Mouse (Mus musculus) adipocyte (in vitro differentiated cells): ENCODE data around the gene Eif3g.

Source experiments
- DNase-seq: peaks from one replicate; pipeline ENCODE4 v3.0.0-alpha.2; 2016; ENCODE audit warnings: low spot score

Gene Eif3g

GRCm38 (mm10) chr9:20898511-20899073 is at the start of gene Eif3g:
Gene Eif3g (minus strand): TSS chr9:20898623.
- peak; percentile 83 for DNase-seq

GRCm38 (mm10) chr9:20946066-20946880 is 47.9 kb upstream of the Eif3g start:
- DNase-seq, result peak; percentile 23

DNA sequence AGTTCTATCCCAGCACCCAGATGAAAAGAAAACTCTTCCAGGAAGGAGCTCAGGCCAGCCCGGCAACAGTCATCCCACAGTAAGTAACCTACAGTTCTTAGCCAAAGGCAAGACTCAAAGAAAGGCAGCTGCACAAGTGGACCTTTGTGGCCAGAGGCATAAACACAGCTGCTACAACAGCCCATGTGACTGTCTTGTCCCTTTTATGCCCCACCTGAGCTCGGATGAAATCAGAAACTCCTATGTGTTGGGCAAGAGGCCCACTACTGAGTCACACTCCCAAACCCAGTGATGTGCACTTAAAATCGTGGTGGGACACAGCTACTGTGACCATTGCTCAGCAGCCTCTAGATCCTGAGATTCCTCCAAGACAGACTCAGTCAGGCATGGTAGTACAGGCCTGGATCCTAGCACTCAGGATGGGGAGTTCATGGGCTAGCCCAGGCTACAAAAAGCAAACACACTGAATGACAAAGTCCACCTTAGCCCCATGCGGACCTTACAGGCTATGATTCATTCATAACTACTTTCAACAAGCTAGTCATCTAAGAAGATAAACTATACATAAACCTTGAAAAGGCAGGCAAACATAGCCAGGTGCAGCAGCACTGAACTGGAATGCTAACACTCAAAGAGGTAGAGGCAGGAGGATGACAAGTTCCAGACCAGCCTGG is 46.4 kb upstream of the Eif3g start:
- no peak for DNase-seq

- no peak for DNase-seq
Measured at GRCm38 (mm10) chr9:20943911-20944310, 45.5 kb upstream of the Eif3g start.

GRCm38 (mm10) chr9:20943396-20943795 is 45.0 kb upstream of the Eif3g start:
- peak; percentile 9 for DNase-seq

DNA sequence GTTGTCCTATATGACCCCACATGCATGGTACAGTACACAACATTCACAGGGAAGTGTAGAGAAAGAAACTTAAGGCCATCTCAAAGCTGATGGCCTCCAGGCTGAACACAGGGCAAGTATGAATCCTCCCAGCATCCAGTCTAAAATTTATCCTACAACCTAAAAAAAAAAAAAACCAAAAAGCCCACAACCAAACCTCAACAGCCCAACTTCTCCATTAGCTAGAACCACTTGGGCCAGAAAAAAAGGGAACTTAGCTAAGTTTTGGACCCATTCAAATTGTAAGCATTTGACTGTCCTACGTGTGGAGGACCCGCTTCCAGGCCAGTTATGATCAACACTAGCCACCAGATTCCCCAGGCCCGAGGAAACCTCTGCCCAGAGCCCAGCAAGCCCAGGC is 24.8 kb upstream of the Eif3g start:
- no peak for DNase-seq

DNA sequence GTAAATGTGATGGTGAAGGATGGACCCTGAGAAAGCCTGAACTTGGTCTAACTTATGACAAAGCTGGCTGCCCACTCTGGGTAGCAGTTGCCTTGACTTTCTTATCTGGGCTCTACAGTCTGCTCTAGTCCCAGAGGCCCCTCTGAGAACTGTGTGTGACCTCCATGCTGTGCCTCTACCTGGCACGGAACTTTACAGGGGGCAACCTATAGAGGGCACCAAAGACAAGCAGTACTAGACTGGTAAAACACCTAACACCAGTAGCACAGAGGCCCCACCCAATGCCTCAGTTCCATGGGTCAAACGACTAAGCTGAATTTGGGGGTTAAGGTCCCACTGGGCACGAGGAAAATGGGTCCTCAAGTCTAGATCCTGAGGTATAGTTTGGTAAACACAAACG is 17.7 kb upstream of the Eif3g start:
- no peak for DNase-seq

DNA sequence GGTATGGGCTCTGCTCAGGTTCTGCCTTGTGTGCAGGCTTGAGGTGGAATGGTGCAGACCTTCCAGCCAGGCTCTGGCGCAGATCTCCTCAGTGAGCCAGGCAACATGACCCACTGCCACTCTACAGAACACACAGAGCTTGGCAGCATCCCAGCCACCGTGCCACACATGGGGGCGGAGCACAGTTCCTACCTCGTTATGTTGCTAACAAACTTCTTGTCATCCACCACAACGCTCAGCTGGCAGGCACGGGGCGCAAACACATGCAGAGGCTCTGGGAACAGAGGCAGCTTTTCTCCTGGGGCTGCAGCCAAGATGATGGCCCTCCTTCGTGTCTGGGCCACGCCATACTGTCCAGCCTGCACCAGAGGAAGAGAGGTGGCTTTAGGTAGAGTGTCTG is 11.5 kb upstream of the Eif3g start:
- DNase-seq, result no peak

DNA sequence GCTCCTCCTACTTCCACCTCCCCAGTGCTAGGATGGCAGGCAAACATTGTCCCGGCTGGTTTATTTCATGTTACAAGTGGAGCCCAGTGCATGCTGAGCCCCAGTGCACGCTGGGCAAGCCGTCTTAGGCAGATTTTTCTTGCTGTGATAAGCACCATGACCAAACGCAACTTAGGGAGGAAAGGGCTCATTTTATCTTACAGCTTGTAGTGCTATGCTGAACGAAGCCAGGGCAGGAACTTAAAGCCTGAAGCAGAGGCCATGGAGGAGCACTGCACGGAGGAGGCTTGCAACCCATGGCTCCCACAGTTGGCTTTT is 3.7 kb upstream of the Eif3g start:
- no peak for DNase-seq

- DNase-seq, result peak; percentile 69
Measured at GRCm38 (mm10) chr9:20901466-20902173, 3.2 kb upstream of the Eif3g start.

DNA sequence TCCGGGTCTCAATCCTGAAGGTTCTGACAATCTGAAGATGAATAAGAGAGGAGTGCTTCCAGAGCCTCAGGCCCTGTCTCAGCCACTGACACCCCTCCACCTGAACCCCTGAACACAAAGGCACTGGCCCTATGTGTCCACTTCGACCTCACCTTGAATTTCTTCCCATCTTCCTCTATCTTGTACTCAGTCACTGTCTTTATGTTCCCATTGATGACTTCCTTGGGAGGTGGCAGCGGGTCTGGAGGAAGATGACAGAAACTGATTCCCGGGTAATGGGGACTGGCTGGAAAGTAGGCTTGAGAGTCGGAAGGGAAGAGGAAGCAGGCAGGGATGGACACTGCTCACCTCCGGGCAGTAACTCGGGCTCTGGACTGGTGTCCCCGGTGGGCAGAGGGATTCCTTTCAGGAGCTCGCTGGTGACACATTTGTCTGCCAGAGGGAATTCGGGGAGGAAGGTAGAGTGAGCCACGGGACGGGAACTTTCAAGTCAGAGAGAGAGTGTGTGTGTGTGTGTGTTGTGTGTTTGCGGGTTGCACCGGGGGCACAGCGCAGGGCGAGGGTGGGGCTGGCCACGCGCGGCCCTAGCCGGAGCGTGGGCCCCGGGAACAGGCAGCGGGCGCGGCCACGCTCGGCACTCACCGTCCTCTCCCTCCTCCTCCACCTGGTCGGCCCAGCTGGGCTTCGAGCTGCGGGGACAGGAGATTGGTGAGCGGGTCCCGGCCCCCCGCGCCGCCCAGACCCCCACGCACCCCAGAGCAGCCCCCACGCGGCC is 500 bp downstream of the Eif3g start:
- DNase-seq, result no peak

DNA sequence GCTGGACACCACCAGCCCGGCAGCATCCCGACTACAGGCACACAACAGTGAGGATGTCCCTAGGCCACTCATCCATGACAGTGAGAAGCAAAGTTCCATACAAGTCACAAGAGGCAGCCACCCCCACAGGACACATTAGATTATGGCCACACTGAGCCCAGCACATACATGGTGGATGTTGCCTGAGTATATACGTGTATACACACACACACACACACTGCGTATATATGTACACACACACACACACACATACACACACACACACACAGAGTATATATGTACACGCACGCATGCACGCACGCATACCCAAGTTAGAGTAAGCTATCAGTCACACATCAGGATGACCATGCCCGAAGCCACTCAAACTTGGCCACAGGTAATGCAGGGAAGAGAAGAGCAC is 3.0 kb downstream of the Eif3g start:
- DNase-seq, result no peak

DNA sequence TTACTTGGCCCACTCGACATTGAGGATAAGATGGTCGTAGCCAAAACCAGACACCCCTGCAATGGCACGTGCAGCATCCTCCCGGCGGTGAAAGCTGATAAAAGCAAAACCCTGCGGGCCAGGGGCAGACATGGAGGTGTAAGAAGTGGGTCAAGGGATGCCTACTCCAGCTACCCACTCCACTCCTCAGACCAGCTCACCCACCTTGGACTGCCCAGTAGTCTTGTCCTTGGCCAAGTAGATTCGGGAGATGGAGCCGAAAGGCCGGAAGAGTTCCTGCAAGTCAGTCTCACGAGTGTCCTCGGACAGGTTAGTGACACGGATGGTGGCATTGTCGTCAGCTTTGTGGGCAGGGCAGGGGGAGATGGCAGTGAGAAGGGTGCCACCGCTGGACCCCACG is 3.8 kb downstream of the Eif3g start:
- no peak for DNase-seq

- DNase-seq, result no peak
Measured at GRCm38 (mm10) chr9:20893590-20894343, 4.7 kb downstream of the Eif3g start.

- no peak for DNase-seq
Measured at GRCm38 (mm10) chr9:20893069-20893468, 5.4 kb downstream of the Eif3g start.

DNA sequence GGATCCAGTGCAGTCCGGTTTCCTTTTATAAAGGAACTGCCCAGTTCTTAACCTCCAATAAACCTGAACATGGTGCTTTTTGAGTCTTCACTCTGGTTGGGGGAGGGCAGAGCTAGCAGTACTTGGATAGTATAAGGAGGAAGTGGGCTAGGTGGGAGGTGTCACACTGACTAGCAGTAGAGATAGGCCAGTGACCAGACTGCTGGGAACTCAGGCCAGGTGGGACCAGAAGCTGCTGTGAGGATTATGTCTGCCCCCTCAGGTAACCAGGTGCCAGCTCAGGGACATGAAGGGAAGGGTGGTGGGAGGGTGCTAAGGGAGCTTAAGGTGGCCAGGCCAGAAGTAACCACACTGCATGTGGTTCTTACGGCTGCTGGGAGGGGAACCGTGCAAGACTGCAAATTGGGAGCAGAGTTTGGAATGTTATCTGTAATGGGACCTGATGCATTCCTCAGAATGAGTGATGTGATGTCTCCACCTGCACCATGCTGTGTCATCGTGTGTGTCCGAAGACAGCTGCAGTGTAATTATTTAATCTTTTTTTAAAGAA is 6.2 kb downstream of the Eif3g start:
- DNase-seq, result no peak

- no peak for DNase-seq
Measured at GRCm38 (mm10) chr9:20891339-20892103, 6.9 kb downstream of the Eif3g start.

DNA sequence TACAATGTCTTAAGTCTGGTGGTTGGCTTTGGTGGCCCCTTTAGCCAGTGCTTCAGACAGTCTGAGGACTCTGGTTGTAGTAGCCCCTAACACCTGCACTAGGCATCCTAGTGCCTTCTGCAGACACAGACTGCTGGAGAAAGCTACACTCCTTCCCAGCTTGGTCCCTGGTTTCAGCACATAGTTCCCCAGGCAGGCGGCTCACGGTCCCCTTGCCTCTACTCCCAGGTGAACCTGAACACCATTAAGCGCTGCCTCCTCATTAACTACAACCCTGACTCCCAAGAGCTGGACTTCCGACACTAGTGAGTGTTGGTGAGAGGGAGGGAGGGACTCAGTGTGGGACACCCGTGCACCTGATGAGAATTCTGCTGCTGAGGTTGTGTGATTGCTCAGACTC is 8.0 kb downstream of the Eif3g start:
- no peak for DNase-seq

- DNase-seq, result no peak
Measured at GRCm38 (mm10) chr9:20889185-20890141, 9.0 kb downstream of the Eif3g start.
